Mouse (Mus musculus) embryo, embryonic 11.5 days (tissue): ENCODE results near the gene Gck.

ENCODE experiments used
- DNase-seq: peaks from one replicate; pipeline ENCODE4 v3.0.0-alpha.2; 2012; ENCODE audit warnings: low read depth, low spot score

The Gck gene

GRCm38 (mm10) chr11:5877421-5877820 lies 72.5 kb downstream of the Gck start:
- no peak for DNase-seq

GRCm38 (mm10) chr11:5873192-5873591 lies 76.7 kb downstream of the Gck start:
- no peak for DNase-seq

- DNase-seq = no peak
Measured at GRCm38 (mm10) chr11:5872707-5873106, 77.2 kb downstream of the Gck start.

- DNase-seq = no peak
Measured at GRCm38 (mm10) chr11:5870069-5870468, 79.8 kb downstream of the Gck start.

GRCm38 (mm10) chr11:5869331-5869730 lies 80.5 kb downstream of the Gck start:
- DNase-seq = no peak

- DNase-seq = no peak
Measured at GRCm38 (mm10) chr11:5868324-5868723, 81.6 kb downstream of the Gck start.

GRCm38 (mm10) chr11:5867196-5867595 lies 82.7 kb downstream of the Gck start:
- DNase-seq = no peak

GRCm38 (mm10) chr11:5862394-5863105 lies 87.3 kb downstream of the Gck start:
- no peak for DNase-seq

- no peak for DNase-seq
Measured at GRCm38 (mm10) chr11:5861678-5862393, 88.0 kb downstream of the Gck start, which contains the start of gene Aebp1. Gene Aebp1 (plus strand): TSS chr11:5861947.

GRCm38 (mm10) chr11:5860639-5861038 lies 89.2 kb downstream of the Gck start:
- no peak for DNase-seq

GRCm38 (mm10) chr11:5859883-5860550 lies 89.9 kb downstream of the Gck start:
- no peak for DNase-seq

GRCm38 (mm10) chr11:5858723-5859122 lies 91.2 kb downstream of the Gck start:
- no peak for DNase-seq

- DNase-seq = no peak
Measured at GRCm38 (mm10) chr11:5856479-5857130, 93.3 kb downstream of the Gck start.

- DNase-seq = no peak
Measured at GRCm38 (mm10) chr11:5855902-5856301, 94.0 kb downstream of the Gck start.

GRCm38 (mm10) chr11:5855481-5855880 lies 94.4 kb downstream of the Gck start:
- no peak for DNase-seq

GRCm38 (mm10) chr11:5852314-5852713 lies 97.6 kb downstream of the Gck start:
- DNase-seq = no peak

- no peak for DNase-seq
Measured at GRCm38 (mm10) chr11:5851021-5851736, 98.7 kb downstream of the Gck start.
